In genomic region chr19:31764801-31765340, GRCm38 (mm10) we compare ENCODE assay signal across 8 mouse cellular contexts. TPM values are rescaled to one million over a fixed set of nuclear protein-coding genes. Genes with fewer than 3 reads are reported as not detected.
DNase-seq lines count a peak whose midpoint lies in the region; ATAC-seq and TF ChIP-seq lines count a peak whose summit lies in the region.

Gene Prkg1 (minus strand): TSS chr19:31765033.

- 2% methylated on average over 23 of the region's 23 CpGs for WGBS in cerebellum, adult 2 months
- 2% methylated on average over 22 of the region's 23 CpGs for WGBS in forebrain, embryonic 13.5 days

- H3K9ac ChIP-seq in forebrain, embryonic 13.5 days: peak within 1 kb of the TSS; percentile 63

- peak; percentile 49 for ATAC-seq in Patski
- peak; percentile 85 for ATAC-seq in forebrain, embryonic 13.5 days
- ATAC-seq in megakaryocyte progenitor cell, adult 5-6 weeks (replicated peaks; ENCODE audit: poor library complexity): peak; percentile 27; the same call in 1 of the 2 replicates

- peak within 1 kb of the TSS; percentile 96 for H3K4me2 ChIP-seq in forebrain, embryonic 13.5 days

- no peaks in the 10 kb centered on the region for H3K4me1 ChIP-seq in cerebellum, adult 2 months (ENCODE audit: control insufficient read depth, insufficient read depth, low read length)
- H3K4me1 ChIP-seq in forebrain, embryonic 13.5 days: peaks cover 29% of the 10 kb centered on the region

- no peak for TF ChIP-seq CTCF in cerebellum, adult 2 months (IDR thresholded peaks at IDR 0.05; ENCODE audit: borderline replicate concordance, insufficient read depth, low read depth, low read length)
- TF ChIP-seq CTCF in Patski (IDR thresholded peaks at IDR 0.05): no peak

- no peak within 1 kb of the TSS for H3K27ac ChIP-seq in cerebellum, adult 2 months (ENCODE audit: insufficient read depth, low read length)
- H3K27ac ChIP-seq in forebrain, embryonic 13.5 days: no peak within 1 kb of the TSS

- H3K27me3 ChIP-seq in cerebellum, adult 2 months (ENCODE audit: control insufficient read depth, insufficient read depth, low read length): peaks cover 5% of the 10 kb centered on the region; the same call in 1 of the 2 replicates
- H3K27me3 ChIP-seq in Patski: peaks cover 67% of the 10 kb centered on the region
- peaks cover 54% of the 10 kb centered on the region for H3K27me3 ChIP-seq in forebrain, embryonic 13.5 days

- peak within 1 kb of the TSS; percentile 28 for H3K4me3 ChIP-seq in cerebellum, adult 2 months (replicated peaks; ENCODE audit: insufficient read depth, low read depth, low read length)
- peak within 1 kb of the TSS; percentile 53 for H3K4me3 ChIP-seq in forebrain, embryonic 13.5 days

- TF ChIP-seq POLR2A in cerebellum, adult 2 months (IDR thresholded peaks at IDR 0.05; ENCODE audit: borderline replicate concordance, insufficient read depth, low read length): no peak

- no peaks in the 10 kb centered on the region for H3K9me3 ChIP-seq in forebrain, embryonic 13.5 days (replicated peaks)

- in situ Hi-C loops in Patski (cut with MboI; ENCODE audit: low pct_unique_long_range_greater_than_20kb): loop anchor here (5.0 kb wide), 1 partner anchor 923 kb away; no protein-coding TSS in a partner anchor

- no peak for DNase-seq in cerebellum, adult 2 months
- DNase-seq in cerebellum, adult 9-10 months: no peak
- no peak for DNase-seq in Patski (ENCODE audit: low read depth, low spot score)
- no peak for DNase-seq in heart, postnatal 25 days (ENCODE audit: low spot score)
- no peak for DNase-seq in left cerebral cortex, adult 8-10 months (ENCODE audit: low spot score in 2 of 2)
- DNase-seq in c-Kit-positive CD71-positive TER-119-positive erythroid progenitor cells, embryonic 14.5 days (ENCODE audit: low spot score): no peak

- POLR2A ChIA-PET in Patski (lab: Charles Lee): interaction anchor here (1.5 kb wide), 1 partner anchor 11 kb away, joined by 3 read pairs; no protein-coding TSS in a partner anchor

- no peaks in the 10 kb centered on the region for H3K36me3 ChIP-seq in forebrain, embryonic 13.5 days (ENCODE audit: poor library complexity, severe bottlenecking)

- intact Hi-C loops in heart, postnatal 25 days (cut with DNase I): loop anchor here (10.0 kb wide), 3 partner anchors 200 to 1520 kb away; partner anchors contain the start of gene Cstf2t

- CTCF ChIA-PET in Patski (lab: Charles Lee): no interaction called here

RNA-seq across cellular contexts. Expression of gene Prkg1, which starts in this region (rescaled TPM):
- 7.3 and 9.5 TPM in 2 replicates for polyA plus RNA-seq in cerebellum, adult 2 months (2012; rRNA removed)
- polyA plus RNA-seq in Patski (2021): not detected
- 1.3 and 1.8 TPM in 2 replicates for polyA plus RNA-seq in forebrain, embryonic 13.5 days (2015; fragmentation: Nextera tagmentation; extraction: Ambion mirVana)
- 10 to 100 TPM; 12.2 to 14.8 TPM for total RNA-seq in heart, postnatal 25 days (2021)
- total RNA-seq in left cerebral cortex, adult 8-10 months (2022): 10 to 100 TPM; 13.9 to 18.1 (median 15.9) TPM
- 0.54 and 1.1 TPM in 2 replicates for total RNA-seq in megakaryocyte progenitor cell, adult 5-6 weeks (2015)
- 0.75 and 1.4 TPM in 2 replicates for total RNA-seq in megakaryocyte progenitor cell, adult 5-6 weeks (2017)

Comparison
In these comparisons a context has a peak if more than half of its experiments do, and no peak if none do; other contexts are left out.
1. RNA of gene Prkg1 (total RNA-seq): 13.9 to 18.1 TPM in left cerebral cortex, adult 8-10 months and 12.2 to 14.8 TPM in heart, postnatal 25 days; 0.54 to 1.4 TPM in megakaryocyte progenitor cell, adult 5-6 weeks; every median in the first group is over 4 times any median in the second.
2. Peak in ATAC-seq in Patski; RNA of the gene not detected or under 1 TPM.
3. ATAC-seq: peak in every context shown above with its lines; median percentile 85 in forebrain, embryonic 13.5 days; 49 in Patski; 27 in megakaryocyte progenitor cell, adult 5-6 weeks.